Mouse (Mus musculus) kidney, embryonic 16.5 days (tissue): ENCODE data around the gene N4bp2l2. TPM values are rescaled to one million over a fixed set of nuclear protein-coding genes. Genes with fewer than 3 reads are reported as not detected.
"Not testable (repeated sequence)": the region's sequence is repeated elsewhere in the genome, so short reads cannot be mapped to it uniquely, and the experiment has no call there.

Experiments
- ATAC-seq: fragments of 200-750 bp; cut with Nextera tagmentation; 2 replicates; pipeline ENCODE4 v1.8.0; 2017; ENCODE audit warnings: moderate TSS enrichment; ENCODE audit not compliant: low FRiP score, low TSS enrichment
- H3K27ac ChIP-seq: fragments of 300-500 bp; sonication (generic); 2 replicates; pipeline ENCODE4 v1.5.1; 2014; ENCODE audit warnings: low read length
- H3K27me3 ChIP-seq: fragments of 300-500 bp; sonication (generic); 2 replicates; pipeline ENCODE4 v1.6.1; 2014; ENCODE audit warnings: low read length, control low read depth, mixed read lengths; ENCODE audit not compliant: insufficient read depth
- H3K36me3 ChIP-seq: fragments of 300-500 bp; sonication (generic); 2 replicates; pipeline ENCODE4 v1.6.1; 2014; ENCODE audit warnings: low read length, control low read depth, mixed read lengths; ENCODE audit not compliant: insufficient read depth
- H3K4me1 ChIP-seq: fragments of 300-500 bp; sonication (generic); 2 replicates; pipeline ENCODE4 v1.6.1; 2014; ENCODE audit warnings: low read length, control low read depth, mixed read lengths; ENCODE audit not compliant: insufficient read depth
- H3K4me2 ChIP-seq: fragments of 300-500 bp; sonication (generic); replicated peaks from 2 replicates; pipeline ENCODE4 v1.6.1; 2014; ENCODE audit warnings: low read depth, low read length
- H3K4me3 ChIP-seq: fragments of 300-500 bp; sonication (generic); 2 replicates; pipeline ENCODE4 v1.5.1; 2014; ENCODE audit warnings: mild to moderate bottlenecking, low read length
- H3K9ac ChIP-seq: fragments of 300-500 bp; sonication (generic); replicated peaks from 2 replicates; pipeline ENCODE4 v1.6.1; 2014; ENCODE audit warnings: low read length
- H3K9me3 ChIP-seq: fragments of 300-500 bp; sonication (generic); 2 replicates; pipeline ENCODE4 v1.6.1; 2016; ENCODE audit warnings: low read length, control low read depth
- WGBS: fragments of 180-500 bp; shearing (Covaris S2); extraction: QIAGEN DNeasy Blood & Tissue Kit; methylation state at CpG from one replicate; pipeline ENCODE4 v1.1.7; 2014; 5-methylcytosine and 5-hydroxymethylcytosine counted together
- polyA plus RNA-seq: library from polyadenylated mRNA; unstranded; fragments of >200 nt; fragmentation: Nextera tagmentation; extraction: Ambion mirVana; gene quantifications from 2 replicates; pipeline ENCODE4 v1.2.1, GENCODE M21; 2015

The N4bp2l2 gene
- polyA plus RNA-seq, 1 experiment from 2014 or later, result 34.0 TPM

DNA sequence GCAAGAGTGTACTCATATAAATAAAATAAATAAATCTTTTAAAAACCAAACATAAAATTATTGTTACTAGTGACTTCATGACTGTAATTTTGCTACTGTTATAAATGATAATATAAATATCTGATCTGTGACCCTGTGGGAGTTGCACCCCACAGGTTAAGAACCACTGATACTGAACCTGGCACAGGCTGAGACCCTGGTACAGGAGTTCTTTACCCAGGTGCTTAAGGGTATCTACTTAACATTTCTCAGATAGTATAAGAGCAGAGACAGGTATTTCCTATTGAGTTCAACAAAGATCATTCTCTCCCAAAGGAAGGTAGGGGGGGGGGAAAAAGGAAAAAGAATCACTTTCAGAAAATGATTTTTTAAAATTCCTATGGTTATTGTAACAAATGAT lies 11.4 kb downstream of the N4bp2l2 start:
- no peak overlapping the region for H3K4me2 ChIP-seq
- H3K4me3 ChIP-seq, result no peak overlapping the region
- no peak for ATAC-seq
- H3K36me3 ChIP-seq, result no peaks in the 10 kb centered on the region
- no peaks in the 10 kb centered on the region for H3K27me3 ChIP-seq
- no peaks in the 10 kb centered on the region for H3K9me3 ChIP-seq
- peaks cover 9% of the 10 kb centered on the region; the same call in 1 of the 2 replicates for H3K4me1 ChIP-seq
- H3K9ac ChIP-seq, result no peak overlapping the region
- H3K27ac ChIP-seq, result no peak overlapping the region

DNA sequence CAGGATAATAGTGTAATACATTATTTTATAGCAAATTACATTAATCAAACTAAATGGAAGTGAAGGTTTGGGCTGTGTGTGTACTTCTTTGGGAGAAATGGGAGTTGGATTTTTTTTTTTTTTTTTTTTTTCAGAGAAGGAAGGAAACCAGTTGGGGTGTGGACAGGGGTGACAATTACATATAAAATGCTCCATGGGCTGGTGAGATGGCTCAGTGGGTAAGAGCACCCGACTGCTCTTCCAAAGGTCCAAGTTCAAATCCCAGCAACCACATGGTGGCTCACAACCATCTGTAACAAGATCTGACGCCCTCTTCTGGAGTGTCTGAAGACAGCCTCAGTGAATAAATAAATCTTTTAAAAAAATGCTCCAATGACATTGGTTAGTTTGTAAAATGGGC lies 13.4 kb downstream of the N4bp2l2 start:
- Histone ChIP-seq H3K9me3 (no peaks in the 10 kb centered on the region), H3K4me2 (no peak overlapping the region), H3K27ac (no peak overlapping the region), H3K4me3 (no peak overlapping the region), H3K27me3 (no peaks in the 10 kb centered on the region), H3K36me3 (peaks cover 9% of the 10 kb centered on the region; the same call in 1 of the 2 replicates), H3K4me1 (0 out of 2 replicates have a peak, but pooled peaks cover 1% of the 10 kb centered on the region), H3K9ac (no peak overlapping the region)
- WGBS, result 85% methylated on average over 2 of the region's 2 CpGs
- no peak for ATAC-seq

DNA sequence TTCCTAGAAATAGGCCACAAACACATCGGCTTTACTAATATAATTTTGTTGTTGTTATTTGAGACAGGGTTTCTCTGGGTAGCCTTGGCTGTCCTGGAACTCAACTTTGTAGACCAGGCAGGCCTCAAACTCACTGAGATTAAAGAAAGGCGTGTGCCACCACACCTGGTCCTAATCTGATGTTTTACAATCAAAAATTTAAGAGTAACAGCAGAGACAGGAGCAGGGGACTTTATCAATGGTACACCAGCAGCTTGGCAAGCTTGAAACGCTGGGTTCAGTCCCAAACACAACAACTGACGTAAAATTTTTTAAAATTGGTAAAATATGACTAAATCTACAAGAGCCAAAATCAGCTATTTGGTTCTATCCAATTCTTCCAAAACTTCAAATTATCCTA lies 21.1 kb downstream of the N4bp2l2 start:
- no peak overlapping the region for H3K4me3 ChIP-seq
- H3K4me2 ChIP-seq, result no peak overlapping the region
- no peak overlapping the region for H3K9ac ChIP-seq
- peaks cover 24% of the 10 kb centered on the region for H3K36me3 ChIP-seq
- no peak for ATAC-seq
- 96% methylated on average over 4 of the region's 4 CpGs for WGBS
- no peaks in the 10 kb centered on the region for H3K9me3 ChIP-seq
- no peak overlapping the region for H3K27ac ChIP-seq
- no peaks in the 10 kb centered on the region for H3K27me3 ChIP-seq
- no peaks in the 10 kb centered on the region for H3K4me1 ChIP-seq

DNA sequence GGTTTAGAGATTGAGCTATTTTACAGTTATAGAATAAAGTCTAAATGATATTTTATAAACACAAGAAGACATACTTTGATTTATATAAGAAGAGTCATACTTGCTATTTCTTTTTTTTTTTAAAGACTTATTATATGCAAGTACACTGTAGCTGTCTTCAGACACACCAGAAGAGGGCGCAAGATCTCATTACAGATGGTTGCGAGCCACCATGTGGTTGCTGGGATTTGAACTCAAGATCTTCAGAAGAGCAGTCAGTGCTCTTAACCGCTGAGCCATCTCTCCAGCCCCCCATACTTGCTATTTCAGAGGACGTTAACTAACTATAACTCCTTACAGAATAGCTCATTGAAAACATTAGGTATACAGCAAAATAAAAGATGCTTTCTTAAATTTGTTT lies 22.6 kb downstream of the N4bp2l2 start:
- peaks cover 19% of the 10 kb centered on the region for H3K36me3 ChIP-seq
- H3K9ac ChIP-seq, H3K27me3 ChIP-seq, H3K27ac ChIP-seq, H3K4me3 ChIP-seq, H3K9me3 ChIP-seq, ATAC-seq, H3K4me2 ChIP-seq, H3K4me1 ChIP-seq: not testable (repeated sequence)
- 95% methylated on average over 4 of the region's 4 CpGs for WGBS

DNA sequence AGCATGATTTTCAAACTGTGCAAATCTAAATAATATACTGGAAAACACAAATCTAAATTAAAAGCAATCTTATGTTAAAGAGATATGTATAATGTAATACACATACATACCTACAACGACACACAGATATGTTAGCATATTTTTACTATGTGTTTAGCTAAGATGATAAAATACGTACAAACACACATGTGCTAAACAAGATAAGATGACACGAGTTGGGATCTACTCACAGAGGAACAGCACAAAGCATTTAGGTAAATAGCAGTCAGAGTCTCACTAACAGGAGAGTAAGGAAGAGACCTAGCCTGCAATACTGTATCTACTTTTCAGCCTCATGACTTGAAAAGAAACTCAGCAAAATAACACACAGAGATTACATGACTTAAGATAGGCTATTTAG lies 24.5 kb downstream of the N4bp2l2 start:
- no peak overlapping the region for H3K4me2 ChIP-seq
- no peak overlapping the region for H3K27ac ChIP-seq
- no peaks in the 10 kb centered on the region for H3K27me3 ChIP-seq
- H3K4me3 ChIP-seq, result no peak overlapping the region
- peaks cover 24% of the 10 kb centered on the region for H3K36me3 ChIP-seq
- no peak overlapping the region for H3K9ac ChIP-seq
- 97% methylated on average over 3 of the region's 3 CpGs for WGBS
- H3K9me3 ChIP-seq, result no peaks in the 10 kb centered on the region
- no peaks in the 10 kb centered on the region for H3K4me1 ChIP-seq
- no peak for ATAC-seq

DNA sequence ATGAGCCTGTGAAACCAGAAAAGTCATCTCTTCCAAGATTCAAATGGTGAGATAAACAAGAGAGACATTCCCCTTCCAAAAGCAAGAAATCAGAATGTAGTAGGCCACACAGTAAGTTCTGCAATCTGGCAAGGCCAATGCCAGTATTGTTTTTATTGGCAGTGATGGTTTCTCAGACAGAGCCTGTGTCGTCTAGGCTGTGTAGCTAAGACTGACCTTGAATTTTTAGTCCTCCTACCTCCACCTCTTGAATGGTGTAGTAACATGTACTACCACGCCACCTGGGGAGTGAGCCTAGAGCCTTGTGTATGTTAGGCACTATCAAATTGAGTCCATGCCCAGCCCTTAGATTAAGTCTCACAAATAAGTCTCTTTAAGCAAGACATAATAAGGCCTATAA lies 36.3 kb downstream of the N4bp2l2 start:
- no peak overlapping the region for H3K27ac ChIP-seq
- no peak overlapping the region for H3K9ac ChIP-seq
- no peak overlapping the region for H3K4me2 ChIP-seq
- H3K9me3 ChIP-seq, result no peaks in the 10 kb centered on the region
- H3K27me3 ChIP-seq, result no peaks in the 10 kb centered on the region
- no peak overlapping the region for H3K4me3 ChIP-seq
- no peak for ATAC-seq
- H3K4me1 ChIP-seq, result peaks cover 7% of the 10 kb centered on the region; the same call in 1 of the 2 replicates
- WGBS, result 61% methylated on average over 2 of the region's 2 CpGs
- 0 out of 2 replicates have a peak, but pooled peaks cover 7% of the 10 kb centered on the region for H3K36me3 ChIP-seq

DNA sequence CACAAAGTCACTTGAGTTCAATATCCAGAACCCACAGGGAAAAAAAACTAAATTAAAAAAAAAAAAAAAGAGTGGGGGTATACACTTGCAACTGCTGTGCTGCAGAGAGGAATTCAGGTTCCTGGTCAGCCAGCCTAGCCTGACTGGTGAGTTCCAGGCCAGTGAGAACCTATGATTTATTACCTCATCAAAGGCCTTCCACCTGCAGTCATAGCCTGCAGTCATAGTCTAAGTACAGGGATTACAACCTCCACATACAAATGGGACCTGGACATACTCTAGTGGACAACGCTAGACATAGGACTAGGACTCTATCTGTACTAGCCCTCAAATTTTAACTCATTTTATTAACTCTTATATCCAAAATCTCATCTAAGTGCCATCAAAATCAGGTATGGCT lies 36.7 kb downstream of the N4bp2l2 start:
- H3K4me3 ChIP-seq, result no peak overlapping the region
- H3K4me1 ChIP-seq, result peaks cover 7% of the 10 kb centered on the region; the same call in 1 of the 2 replicates
- H3K27me3 ChIP-seq, result no peaks in the 10 kb centered on the region
- ATAC-seq, result peak; percentile 82; the same call in 1 of the 2 replicates
- H3K9ac ChIP-seq, result no peak overlapping the region
- WGBS, result 69% methylated on average over 1 of the region's 1 CpGs
- H3K27ac ChIP-seq, result no peak overlapping the region
- 0 out of 2 replicates have a peak, but pooled peaks cover 6% of the 10 kb centered on the region for H3K36me3 ChIP-seq
- no peaks in the 10 kb centered on the region for H3K9me3 ChIP-seq
- H3K4me2 ChIP-seq, result no peak overlapping the region

DNA sequence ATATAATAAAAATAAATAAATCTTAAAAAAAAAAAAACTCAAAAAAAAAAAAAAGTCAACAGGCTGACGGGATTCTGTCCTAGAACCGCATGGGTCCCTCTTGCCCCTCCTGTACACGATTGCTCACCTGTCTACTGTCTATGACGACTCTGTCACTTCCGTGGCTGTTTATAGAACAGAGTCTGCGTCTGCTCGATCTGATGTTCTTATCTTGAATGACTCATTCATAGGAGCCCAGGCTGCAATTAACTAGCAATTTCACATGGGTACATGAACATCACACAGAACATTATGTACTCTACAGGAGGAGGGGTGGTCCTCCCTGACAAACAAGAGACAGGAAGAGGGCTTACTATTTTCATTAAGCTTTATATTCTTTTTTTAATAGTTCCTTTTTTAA lies 40.5 kb downstream of the N4bp2l2 start:
- WGBS, result 85% methylated on average over 7 of the region's 7 CpGs
- no peak overlapping the region for H3K27ac ChIP-seq
- no peak overlapping the region for H3K4me3 ChIP-seq
- no peak overlapping the region for H3K4me2 ChIP-seq
- no peak for ATAC-seq
- 0 out of 2 replicates have a peak, but pooled peaks cover 2% of the 10 kb centered on the region for H3K36me3 ChIP-seq
- no peaks in the 10 kb centered on the region for H3K27me3 ChIP-seq
- no peak overlapping the region for H3K9ac ChIP-seq
- peaks cover 7% of the 10 kb centered on the region; the same call in 1 of the 2 replicates for H3K4me1 ChIP-seq
- H3K9me3 ChIP-seq, result no peaks in the 10 kb centered on the region

DNA sequence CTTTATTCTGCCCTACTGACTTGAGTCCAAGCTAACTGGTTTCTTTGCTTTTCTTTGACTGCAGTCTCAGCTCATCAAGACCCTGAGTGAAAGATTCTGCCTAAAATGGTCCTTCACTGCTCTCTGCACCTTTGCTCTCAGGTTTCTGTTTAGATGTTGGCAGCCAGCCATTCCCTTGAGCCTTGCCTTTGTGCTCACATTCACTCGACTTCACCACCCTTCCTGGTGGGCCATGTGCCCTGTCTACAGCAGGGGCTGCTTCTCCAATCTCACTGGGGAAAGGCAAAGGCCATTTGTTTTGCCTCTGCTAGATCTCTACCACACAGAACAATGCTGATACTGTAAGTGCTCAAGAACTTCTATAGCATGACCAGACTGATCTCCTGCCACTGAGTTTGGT lies 43.2 kb downstream of the N4bp2l2 start:
- Histone ChIP-seq H3K4me2 (no peak overlapping the region), H3K27ac (no peak overlapping the region), H3K4me1 (peaks cover 12% of the 10 kb centered on the region), H3K4me3 (no peak overlapping the region), H3K36me3 (0 out of 2 replicates have a peak, but pooled peaks cover 2% of the 10 kb centered on the region), H3K27me3 (no peaks in the 10 kb centered on the region), H3K9me3 (no peaks in the 10 kb centered on the region), H3K9ac (no peak overlapping the region)
- WGBS, result 21% methylated on average over 1 of the region's 1 CpGs
- no peak for ATAC-seq

DNA sequence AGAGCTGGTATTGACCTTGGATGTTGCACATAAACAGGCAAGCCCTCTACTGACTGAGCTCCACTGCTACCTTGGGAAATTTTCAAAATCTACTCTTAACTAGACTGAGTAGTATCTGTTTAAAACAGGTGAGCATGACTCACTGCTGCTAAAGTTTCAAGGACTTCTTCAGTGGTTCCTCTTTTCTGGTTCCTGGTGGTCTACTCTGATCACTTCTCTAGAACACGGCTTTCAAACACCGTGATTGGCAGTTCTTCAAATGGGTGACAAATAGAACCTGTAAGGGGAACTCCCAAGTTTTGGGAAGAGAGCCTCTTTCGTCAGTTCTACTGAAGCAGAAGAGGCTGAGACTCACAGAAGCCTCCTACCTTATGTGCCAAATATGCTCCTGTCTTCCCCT lies 44.4 kb downstream of the N4bp2l2 start:
- H3K4me2 ChIP-seq, result no peak overlapping the region
- peaks cover 12% of the 10 kb centered on the region for H3K4me1 ChIP-seq
- H3K9me3 ChIP-seq, result no peaks in the 10 kb centered on the region
- WGBS, result 88% methylated on average over 3 of the region's 3 CpGs
- ATAC-seq, result no peak
- H3K27ac ChIP-seq, result no peak overlapping the region
- no peaks in the 10 kb centered on the region for H3K36me3 ChIP-seq
- no peak overlapping the region for H3K9ac ChIP-seq
- no peaks in the 10 kb centered on the region for H3K27me3 ChIP-seq
- no peak overlapping the region for H3K4me3 ChIP-seq
